Mouse (Mus musculus) telencephalon, adult 2 months (tissue): ENCODE measurements at regions not wholly inside any gene's neighbourhood (a gene's known extent, or its start where the extent isn't known, plus 50 kb on each side); places are given as distances from the start of the nearest gene placed in this dataset.

Experiments used
- DNase-seq: peaks from one replicate; pipeline ENCODE4 v3.0.0-alpha.2; 2011; ENCODE audit warnings: low read depth, low spot score

DNA sequence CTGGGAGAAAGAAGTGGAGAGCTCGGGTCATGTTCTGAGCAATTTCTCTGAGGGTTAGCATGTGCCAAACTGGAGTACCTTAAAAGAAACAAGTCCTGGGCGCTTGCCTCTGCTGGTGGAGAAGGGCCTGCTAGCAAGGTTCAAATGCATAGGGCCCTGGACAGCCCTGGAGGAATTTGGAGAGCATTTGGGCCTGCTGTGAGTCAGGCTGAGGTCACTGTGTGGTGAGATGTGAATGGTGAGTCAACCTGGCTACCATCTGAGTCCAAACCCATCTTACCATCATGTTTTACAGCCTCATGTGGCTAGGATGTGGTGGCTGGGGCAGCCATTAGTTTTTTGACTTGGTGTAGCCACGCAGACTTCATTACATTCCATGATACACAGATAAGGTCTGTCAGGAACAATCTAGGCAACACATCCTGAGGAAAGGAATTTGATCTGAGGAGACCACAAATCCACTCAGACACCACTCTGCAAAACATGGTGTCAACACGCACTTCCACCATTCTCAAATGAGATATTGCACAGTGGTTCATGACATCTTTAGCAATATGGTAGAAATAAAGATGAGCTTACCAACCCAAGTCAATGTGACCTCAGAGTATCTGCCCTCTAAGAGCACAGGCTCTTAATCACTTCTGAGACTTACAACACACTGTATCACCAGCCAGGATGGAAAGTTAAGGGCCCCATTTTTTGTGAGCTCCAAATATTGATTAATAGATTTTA lies 83.1 kb downstream of the Thbs2 start:
- DNase-seq = no peak

DNA sequence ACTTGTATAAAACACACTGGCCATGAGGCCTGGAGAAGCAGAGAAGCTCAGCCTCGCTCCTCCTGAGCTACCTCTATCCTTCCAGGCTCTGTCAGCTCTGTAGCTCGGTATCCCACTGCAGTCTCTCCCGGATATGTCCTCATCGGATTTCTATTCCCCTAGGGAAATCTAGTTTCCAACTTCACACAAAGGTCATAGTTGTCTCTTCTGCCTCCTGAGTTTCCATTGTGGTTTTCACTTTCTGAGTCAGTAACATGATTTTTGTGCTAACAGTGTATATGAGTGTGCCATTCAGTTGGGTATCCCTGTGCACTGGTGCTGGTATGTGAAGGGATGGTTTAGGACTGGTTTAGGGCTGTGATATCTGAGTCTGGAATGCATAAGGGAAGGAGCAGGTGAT lies 85.2 kb downstream of the Thbs2 start:
- no peak for DNase-seq

DNA sequence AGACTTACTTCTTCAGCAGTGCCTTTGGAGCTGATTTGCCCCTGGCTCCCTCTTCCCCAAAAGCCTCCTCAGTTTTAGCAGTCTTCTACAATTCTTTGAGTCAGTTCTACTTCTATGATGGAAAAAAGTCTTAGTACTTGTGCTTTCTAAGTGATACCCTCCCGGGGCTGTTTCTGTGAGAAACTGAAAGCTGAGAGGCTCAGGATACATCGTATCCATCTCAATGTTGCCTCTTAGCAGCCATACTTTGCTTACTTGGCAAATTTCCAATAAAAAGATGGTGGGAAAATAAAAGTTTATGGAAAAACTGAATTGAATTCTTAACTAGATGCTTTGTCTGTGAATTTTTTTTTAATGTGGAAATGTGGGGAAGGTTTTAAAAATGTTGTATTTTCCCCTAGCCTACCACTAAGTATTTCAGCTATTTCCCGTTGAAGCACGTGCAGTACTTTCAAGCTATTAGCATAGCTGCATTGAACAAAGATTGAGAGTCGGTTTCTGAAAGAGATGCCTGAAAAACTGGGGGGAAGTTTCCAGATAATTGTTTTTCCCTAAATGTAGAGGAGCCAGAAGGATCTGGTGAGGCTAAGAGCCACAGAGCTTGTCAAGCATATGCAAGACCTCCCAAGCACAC lies 87.6 kb downstream of the Thbs2 start:
- DNase-seq = no peak

DNA sequence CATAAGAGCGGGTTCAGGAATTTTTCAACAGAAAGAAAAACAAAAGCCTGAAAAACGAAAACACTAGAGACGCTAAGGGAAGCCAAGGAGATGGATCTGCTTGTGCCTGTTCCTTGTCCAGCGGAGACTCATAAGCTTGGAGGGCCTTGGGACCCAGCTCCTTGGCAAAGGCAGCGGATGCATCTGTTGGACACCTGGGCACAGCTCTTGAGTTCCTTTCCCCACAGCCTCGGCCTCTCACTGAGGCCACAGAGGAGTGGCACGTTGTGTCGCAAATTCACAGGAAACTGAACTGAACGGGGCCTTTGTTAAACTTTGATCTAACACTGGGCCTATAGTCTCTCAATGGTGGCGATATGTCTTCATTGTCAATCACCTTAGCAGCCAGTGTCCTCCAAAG lies 94.4 kb downstream of the Thbs2 start:
- no peak for DNase-seq

DNA sequence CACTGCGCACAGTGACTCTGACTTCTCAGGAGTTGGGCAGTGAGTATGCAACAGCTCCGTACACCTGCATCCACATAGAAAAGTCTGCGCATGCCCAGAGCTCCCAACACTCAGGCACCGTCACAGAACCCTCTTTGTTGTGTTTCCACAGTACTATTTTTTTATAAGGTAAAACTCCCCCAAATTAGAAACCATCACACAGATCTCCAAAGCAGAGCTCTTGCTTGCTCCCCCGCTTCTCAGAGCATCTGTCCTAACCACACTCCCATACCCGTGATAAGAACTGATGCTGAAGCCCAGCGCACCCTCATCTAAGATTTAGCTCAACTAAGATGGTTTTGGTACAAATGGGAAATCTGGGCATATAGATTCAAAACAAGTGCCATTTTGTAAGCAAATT lies 97.6 kb downstream of the Thbs2 start:
- DNase-seq = peak; percentile 50

DNA sequence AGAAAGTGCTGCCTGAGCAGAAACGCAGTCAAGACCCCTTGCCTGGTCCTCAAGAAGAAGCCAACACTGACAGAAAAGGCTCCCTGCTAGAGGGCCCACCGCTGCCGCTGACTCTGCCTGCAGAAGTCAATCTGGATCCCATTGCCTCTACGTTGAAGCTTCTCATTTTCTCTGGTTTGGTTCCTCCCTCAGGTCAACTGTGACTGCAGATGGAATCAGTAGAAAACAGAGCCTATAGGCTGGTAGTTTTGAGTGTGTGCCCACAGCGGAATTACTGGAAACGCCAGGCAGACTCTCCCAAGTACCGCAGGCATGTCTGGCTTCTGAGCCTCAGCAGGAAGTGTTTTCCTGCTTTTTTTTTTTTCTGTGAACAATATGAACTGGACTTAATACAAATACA lies 98.5 kb downstream of the Thbs2 start:
- no peak for DNase-seq

DNA sequence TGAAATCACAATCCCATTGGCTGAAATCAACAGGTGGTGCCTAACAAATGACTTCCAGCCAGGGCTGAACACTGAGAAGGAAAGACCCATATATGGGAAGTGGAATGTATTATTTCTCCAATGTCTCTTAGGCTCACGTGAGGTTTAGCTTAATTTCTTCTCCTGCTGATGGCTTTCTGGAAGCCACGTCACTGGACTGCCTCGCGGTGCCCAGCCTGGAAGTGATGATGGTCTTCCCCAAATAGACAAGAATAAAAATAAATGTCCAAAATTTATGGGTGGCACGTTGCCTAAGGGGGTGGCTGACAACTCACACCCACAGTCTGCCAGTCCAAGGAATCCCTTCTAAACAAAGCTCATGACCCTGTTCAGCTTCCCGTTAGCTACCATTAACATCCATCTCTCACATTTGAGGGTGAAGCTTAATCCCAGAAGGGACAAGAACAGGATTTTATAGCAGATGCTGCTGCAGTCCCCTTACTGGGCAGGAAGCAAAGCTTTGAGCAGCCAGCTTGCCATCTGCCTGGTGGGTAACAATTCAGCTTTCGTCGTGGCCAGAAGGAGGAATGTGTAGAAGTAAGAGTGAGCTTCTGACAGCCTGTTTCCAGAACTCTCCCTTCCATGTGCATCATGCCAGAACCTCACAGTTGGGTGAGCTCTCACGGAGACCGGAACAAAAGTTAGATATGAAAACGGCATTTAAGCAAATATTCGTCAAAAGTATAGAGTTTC lies 105.8 kb downstream of the Thbs2 start:
- DNase-seq = peak; percentile 50

DNA sequence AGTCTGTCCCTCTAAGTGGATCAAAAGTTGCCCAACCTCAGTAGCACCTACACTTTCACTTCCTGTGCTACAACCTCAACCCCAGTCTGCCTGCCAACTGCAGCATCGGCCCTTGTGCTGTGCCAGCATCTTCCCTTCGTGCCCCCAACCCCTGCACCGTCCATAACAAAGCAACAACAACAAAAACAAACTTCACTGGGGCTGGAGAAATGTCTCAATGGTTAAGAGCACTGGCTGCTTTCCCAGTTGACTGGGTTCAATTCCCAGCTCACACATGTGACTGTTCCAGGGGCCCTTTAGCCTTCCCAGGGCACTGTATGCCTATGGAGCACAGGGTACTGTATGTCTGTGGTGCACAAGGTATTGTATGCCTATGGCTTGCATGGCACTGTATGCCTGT lies 114.4 kb downstream of the Thbs2 start:
- DNase-seq = no peak

DNA sequence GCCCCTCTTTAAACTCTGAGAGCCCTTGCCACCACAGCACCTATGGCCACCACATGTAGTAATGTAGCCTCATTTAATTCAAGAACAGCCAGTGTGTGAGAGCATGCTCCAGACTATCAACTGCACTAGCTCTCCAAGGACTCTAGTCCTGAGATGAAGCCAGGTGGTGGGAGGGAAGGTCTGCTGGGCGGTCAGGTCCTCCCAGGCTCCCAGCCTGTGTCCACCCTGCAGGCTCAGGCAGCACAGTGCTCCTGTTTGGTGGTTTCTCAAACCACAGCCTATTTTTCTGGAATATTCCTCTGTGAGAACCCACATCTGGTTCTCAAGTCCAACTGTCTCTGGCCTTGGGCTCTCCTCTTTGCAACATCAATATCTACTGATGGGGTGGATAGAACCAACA lies 115.3 kb downstream of the Thbs2 start:
- DNase-seq = no peak

DNA sequence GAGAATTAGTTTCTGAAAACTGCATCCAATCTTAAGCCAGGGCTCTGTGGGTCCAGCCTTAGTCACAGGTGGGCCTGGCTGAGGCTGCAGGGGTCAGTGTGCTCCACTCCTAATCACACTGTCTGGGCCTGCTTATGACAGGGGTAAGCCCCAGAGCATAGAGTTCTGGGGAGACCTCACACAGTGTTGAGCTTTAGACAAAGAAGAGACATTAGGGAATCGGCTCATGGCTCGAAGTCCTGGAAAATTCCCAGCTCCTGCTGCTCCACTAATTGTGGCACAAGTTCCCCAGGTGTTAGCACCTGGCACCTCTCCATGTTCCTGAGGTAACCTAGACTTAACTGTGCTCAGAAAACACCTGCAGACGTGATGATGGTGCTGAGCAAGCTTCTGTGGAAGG lies 115.8 kb downstream of the Thbs2 start:
- DNase-seq = no peak

DNA sequence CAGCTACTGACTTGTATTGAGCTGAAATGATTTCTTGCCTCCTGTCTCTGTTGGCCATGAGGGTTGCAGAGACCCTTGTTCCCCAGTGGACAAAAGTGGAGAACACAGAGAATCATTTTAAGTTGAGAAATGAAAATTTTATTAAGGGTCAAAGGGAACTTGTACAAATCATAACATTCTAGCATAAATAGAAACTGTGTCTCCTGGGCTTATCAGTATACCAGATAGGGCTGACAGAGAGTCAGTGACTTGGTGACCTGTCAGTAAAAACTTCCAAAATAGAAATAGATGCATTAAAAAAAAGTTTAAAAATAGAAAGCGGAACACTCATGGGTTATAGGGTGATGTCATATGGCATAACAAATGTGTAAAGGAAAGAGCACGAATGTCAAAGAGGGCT lies 117.9 kb downstream of the Thbs2 start:
- no peak for DNase-seq

DNA sequence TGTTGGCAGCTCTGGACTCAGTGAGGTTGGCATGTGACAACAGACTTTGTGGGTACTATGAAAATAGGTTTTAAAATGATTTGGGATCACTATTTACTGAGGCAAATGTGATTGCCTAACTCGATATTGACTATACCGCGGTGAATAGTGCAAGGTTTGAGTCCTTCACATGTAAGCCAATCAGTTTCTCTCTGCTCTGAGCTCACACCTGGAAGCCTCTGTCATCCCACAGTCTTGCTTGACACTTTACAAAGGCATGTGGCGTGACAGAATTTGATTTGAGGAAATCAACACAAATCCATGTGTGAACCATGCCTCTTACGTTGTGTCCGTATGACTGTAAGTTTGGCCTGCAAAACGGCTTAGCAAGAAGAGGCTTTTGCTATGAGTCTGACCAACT lies 122.9 kb downstream of the Thbs2 start:
- no peak for DNase-seq

DNA sequence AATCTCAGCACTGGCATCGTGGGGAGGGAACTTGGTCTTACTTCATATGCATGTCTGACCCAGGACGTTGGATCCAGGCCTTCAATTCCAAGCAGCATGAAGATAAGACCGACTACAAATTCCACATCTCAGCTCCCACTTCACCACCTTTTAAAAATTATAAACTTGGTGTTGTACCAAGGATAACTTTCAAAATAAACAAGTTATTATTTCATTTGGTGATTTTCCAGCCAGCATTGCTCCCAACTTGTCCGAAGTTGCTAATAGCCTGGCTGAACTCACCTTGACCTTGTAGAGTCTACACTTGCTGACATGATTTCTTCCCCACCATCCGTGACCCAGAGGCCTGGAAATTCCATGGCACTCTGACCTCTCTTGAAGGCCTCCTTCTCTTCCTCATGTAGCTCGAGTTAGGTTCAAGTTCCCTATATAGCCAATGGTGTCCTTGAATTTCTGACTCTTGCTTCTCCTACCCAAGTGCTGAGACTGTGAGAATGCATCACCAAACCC lies 123.7 kb downstream of the Thbs2 start:
- DNase-seq = no peak

DNA sequence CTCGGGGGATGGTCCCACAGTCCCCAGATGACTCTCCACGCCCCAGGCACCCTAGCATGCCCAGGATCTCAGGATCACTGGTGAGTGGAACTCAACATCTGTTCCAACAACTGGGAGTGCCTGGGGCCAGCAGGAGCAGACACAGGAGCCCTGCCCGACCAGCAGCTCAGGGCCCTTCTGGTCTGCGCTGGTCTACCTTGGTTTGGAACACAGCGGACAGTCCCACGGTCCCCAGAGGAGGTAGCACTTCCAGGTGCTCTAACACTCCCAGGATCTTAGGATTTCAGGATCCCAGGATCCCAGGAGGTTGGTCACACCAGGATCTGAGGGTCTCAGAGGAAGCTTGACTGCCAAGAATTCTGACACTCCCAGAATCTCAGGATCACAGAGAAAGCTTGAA lies 131.8 kb downstream of the Thbs2 start:
- DNase-seq = no peak

DNA sequence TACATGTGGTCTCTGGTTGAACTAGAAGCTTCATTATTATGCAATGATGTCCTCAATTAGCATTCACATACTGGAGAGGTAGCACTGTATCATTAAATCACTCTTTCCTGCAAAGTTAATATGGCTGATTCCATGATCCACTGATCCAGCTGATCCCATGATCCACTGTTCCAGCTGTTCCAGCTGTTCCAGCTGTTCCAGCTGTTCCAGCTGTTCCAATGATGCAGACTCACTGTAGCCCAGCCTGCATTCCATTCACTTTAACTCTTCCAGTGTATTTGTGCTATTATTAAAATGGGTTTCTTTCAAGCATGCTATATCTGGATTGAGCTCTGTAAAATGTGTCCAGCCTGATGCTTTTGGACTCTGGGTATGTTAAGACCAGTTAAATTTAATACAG lies 136.8 kb downstream of the Thbs2 start:
- DNase-seq = no peak

DNA sequence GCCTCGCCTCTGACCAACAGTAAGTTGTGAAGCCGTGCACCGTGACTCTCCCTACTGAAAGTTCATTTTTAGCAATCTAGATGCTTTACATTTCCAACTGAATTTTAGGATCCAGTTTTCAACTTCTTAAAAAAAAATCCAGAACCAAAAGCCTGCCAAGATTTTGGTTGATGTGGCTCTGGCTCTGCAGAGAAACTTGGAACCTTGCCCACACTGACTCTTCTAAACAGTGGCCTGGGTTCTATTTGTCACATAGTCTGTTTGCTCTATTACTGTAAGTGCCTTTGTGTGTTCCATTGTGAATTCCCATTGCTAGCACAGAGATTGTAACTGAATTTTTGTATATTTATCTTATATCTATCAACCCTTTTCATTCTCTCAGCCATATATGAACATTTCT lies 140.8 kb downstream of the Thbs2 start:
- no peak for DNase-seq

DNA sequence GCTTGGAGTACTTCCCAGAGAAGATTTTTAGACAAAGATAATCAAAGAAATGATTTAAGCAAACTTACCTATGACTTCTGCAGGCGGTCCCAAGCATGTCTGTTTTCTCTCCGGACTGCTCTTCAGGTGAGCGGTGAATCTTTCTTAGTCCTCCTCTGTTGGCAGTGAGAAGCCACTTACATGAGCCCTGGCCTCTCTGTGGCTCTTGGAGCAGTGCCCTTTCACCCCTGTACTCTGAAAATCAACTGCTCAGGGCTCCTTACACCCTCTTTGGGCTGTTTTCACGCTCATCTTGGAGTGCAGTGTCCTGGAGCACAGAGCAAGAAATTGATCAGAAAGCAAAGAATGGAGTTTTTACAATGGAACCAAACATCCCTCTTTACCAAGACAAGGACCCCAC lies 142.0 kb downstream of the Thbs2 start:
- no peak for DNase-seq

DNA sequence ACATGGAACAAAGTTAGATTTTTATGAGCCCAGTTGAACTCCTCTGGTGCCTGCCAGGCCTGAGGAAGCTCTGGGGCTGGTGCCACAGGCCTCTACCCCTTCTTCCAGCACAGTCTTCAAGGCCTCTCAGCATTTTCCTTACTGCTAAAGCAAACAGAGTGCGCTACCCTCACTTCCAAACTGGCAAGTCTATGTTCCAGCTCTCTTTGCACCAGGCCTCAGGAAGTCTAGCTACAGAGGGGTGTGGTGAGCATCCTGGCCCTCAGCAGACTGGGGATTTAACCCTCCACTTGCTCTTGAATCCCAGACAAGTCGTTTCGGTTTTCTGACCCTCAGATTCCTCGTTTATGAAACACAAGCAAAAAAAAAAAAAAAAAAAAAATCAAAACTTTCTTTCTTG lies 142.4 kb downstream of the Thbs2 start:
- DNase-seq = no peak

DNA sequence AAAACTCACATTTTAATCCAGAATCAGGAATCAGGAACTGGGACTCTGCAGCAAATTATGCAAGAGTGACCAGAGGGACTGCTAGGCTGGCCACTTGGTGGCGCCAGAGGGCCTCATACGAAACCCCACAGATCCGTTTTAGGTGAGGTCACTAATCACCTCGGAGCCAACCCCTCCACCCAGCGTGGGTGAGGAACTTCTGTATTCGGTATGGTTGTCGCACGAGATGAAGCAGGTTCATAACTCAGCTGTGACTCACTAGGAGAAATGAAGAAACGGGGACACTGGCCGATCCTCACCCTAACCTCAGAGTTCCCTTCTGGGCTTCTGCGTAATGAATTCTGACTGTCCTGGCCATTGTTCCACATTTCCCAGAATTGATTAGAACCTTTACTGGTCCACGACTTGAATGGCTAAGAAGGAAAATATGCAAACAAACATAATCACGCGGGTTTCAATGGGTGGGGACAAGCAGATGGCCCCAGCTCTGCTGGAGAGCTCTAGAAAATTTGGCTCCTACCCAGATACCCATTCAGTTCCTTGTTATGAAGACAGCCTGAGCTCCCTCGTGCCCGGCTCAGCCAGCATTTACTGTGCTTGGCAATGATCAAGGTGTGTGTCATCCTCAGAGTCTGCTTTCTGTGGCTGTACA lies 148.1 kb downstream of the Thbs2 start:
- DNase-seq = peak; percentile 50

DNA sequence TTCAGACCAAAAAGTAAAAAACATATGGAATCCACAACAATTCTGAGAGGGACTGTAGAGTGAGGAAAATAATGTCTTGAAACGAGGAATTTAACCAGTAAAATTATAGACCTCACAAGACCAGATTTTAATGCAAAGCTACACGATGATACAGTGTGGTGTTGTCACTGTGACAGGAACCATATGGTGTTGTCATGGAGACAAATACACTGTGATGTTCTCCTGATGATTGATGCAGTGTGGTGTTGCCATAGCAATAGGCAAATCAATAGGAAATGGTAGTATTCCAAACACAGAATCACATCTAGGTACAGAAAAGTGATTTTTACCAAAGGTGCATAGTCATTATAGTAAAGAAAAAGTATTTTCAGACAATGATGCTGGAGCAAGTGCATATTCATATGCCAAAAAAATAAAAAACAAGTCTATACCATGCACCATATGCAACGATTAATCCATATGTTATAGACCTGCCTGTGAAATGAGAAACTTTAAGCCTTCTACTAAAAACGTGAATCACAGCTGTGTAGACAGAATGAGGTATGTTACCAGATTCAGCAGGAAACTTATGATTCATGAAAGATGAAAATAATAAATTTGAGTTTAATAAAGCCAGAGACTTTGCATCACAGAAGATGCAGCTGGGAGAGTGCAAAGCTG lies 149.6 kb downstream of the Thbs2 start:
- DNase-seq = no peak

DNA sequence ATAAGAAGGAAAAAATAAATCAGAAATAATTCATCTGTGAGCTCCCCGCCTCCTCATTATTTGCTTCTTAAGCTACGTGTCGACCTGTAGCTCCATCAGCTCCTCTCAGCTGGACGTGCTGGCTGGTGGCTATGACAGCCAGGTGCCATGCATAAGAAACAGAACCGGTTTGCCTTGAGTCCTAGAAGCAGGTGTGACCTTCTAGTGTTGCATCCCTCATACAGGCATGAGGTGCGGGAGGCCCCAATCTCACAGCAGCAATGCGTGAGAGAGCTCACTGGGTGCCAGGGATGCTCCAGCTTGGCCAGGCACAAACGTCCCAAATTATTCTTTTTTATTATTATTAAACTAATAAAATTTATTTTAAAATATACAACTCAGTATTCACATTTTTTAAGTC lies 153.0 kb downstream of the Thbs2 start:
- no peak for DNase-seq
